29 mouse cellular contexts compared by ENCODE assay signal in genomic region chr8:80197680-80198079, GRCm38 (mm10).
"Had no signal": no experiment of that assay in that cellular context is flagged by ENCODE, and none has a peak within 500 bp of the region (broad histone marks: within the 10 kb centered on the region; RNA-seq: fewer than 3 reads in every experiment).

No protein-coding gene starts in this region.

- H3K27ac ChIP-seq: embryonic facial prominence, embryonic 10.5 days; embryonic facial prominence, embryonic 12.5 days; embryonic facial prominence, embryonic 13.5 days; embryonic facial prominence, embryonic 15.5 days; forebrain, embryonic 10.5 days; forebrain, embryonic 12.5 days; forebrain, embryonic 13.5 days; forebrain, embryonic 15.5 days; gastrocnemius, adult 2 months; heart, adult 2 months had no signal

- H3K36me3 ChIP-seq: embryonic facial prominence, embryonic 10.5 days; embryonic facial prominence, embryonic 12.5 days; embryonic facial prominence, embryonic 13.5 days; embryonic facial prominence, embryonic 15.5 days; forebrain, embryonic 10.5 days; forebrain, embryonic 12.5 days; forebrain, embryonic 15.5 days had no signal

- H3K27me3 ChIP-seq: embryonic facial prominence, embryonic 12.5 days; embryonic facial prominence, embryonic 13.5 days; embryonic facial prominence, embryonic 15.5 days; forebrain, embryonic 12.5 days; forebrain, embryonic 13.5 days; forebrain, embryonic 15.5 days had no signal

- H3K4me1 ChIP-seq: embryonic facial prominence, embryonic 10.5 days; embryonic facial prominence, embryonic 12.5 days; embryonic facial prominence, embryonic 13.5 days; embryonic facial prominence, embryonic 15.5 days; forebrain, embryonic 10.5 days; forebrain, embryonic 12.5 days; forebrain, embryonic 13.5 days; forebrain, embryonic 15.5 days had no signal

- H3K9ac ChIP-seq: embryonic facial prominence, embryonic 12.5 days; embryonic facial prominence, embryonic 13.5 days; embryonic facial prominence, embryonic 15.5 days; forebrain, embryonic 12.5 days; forebrain, embryonic 13.5 days; forebrain, embryonic 15.5 days; forebrain, postnatal 0 days had no signal

- DNase-seq: cerebellum, adult 18-20 months; cerebellum, adult 2 months; cerebellum, adult 8-10 months; cerebellum, adult 9-10 months; cerebellum, adult 9-11 months; cerebellum, postnatal 10 days; cerebellum, postnatal 14 days; cerebellum, postnatal 25 days; cerebellum, postnatal 36 days; embryo, embryonic 11 days; forebrain, postnatal 0 days; gastrocnemius, adult 2 months; gastrocnemius, postnatal 10 days; gastrocnemius, postnatal 14 days; gastrocnemius, postnatal 25 days; gastrocnemius, postnatal 36 days; heart, adult 11 months; heart, adult 18-20 months; heart, adult 2 months had no signal

- H3K4me2 ChIP-seq: embryonic facial prominence, embryonic 12.5 days; embryonic facial prominence, embryonic 13.5 days; embryonic facial prominence, embryonic 15.5 days; forebrain, embryonic 12.5 days; forebrain, embryonic 13.5 days; forebrain, embryonic 15.5 days had no signal

- H3K4me3 ChIP-seq: embryonic facial prominence, embryonic 10.5 days; embryonic facial prominence, embryonic 12.5 days; embryonic facial prominence, embryonic 13.5 days; embryonic facial prominence, embryonic 15.5 days; erythroblast, embryonic 14.5 days; forebrain, embryonic 10.5 days; forebrain, embryonic 12.5 days; forebrain, embryonic 13.5 days; forebrain, embryonic 15.5 days; gastrocnemius, adult 2 months; heart, adult 2 months had no signal

- H3K9me3 ChIP-seq: embryonic facial prominence, embryonic 10.5 days; embryonic facial prominence, embryonic 12.5 days; embryonic facial prominence, embryonic 13.5 days; embryonic facial prominence, embryonic 15.5 days; forebrain, embryonic 10.5 days; forebrain, embryonic 12.5 days; forebrain, embryonic 13.5 days; forebrain, embryonic 15.5 days had no signal

- ATAC-seq: forebrain, embryonic 13.5 days; forebrain, embryonic 14.5 days; forebrain, embryonic 15.5 days; forebrain, postnatal 0 days had no signal
